Mouse (Mus musculus): ENCODE measurements at regions not wholly inside any gene's neighbourhood (a gene's known extent, or its start where the extent isn't known, plus 50 kb on each side); places are given as distances from the start of the nearest gene placed in this dataset.

GRCm38 (mm10) chr14:123138743-123139705 is 155.2 kb upstream of the Tmtc4 start:
- Histone ChIP-seq H3K4me3 (no peak overlapping the region), H3K27ac (peak overlapping the region; percentile 85)
- DNase-seq (ENCODE audit: low spot score in 2 of 2): peak; percentile 14 to 29
- TF ChIP-seq CTCF (conservative IDR thresholded peaks at IDR 0.05): no peak

GRCm38 (mm10) chr14:123133979-123134378 is 150.1 kb upstream of the Tmtc4 start:
- no peak for TF ChIP-seq CTCF (conservative IDR thresholded peaks at IDR 0.05)
- H3K4me3 ChIP-seq: no peak overlapping the region
- no peak for DNase-seq (ENCODE audit: low spot score in 2 of 2)

DNA sequence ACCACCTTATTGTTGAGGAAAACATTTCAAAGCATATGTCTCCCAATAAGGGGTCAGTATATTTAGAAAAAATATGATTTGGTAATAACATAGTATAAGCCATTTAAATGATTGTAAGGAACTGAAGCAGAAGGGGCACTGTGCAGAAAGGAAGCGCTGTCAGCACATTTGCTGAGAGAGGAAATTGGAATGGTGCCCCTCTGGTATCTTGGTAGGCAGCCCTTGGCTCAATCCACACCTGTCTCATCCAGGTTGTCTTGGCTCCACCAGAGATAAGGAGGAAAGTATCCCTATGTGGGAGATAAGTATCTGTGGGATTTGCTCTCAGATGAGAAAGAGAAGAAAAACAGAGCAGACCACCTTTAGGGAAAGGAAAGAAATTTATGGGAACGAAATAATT is 136.5 kb upstream of the Tmtc4 start:
- TF ChIP-seq CTCF (conservative IDR thresholded peaks at IDR 0.05): no peak
- Histone ChIP-seq H3K4me3 (no peak overlapping the region), H3K27ac (no peak overlapping the region)
- no peak for DNase-seq (ENCODE audit: low spot score in 2 of 2)

More at GRCm38 (mm10) chr14:123133979-123134378, 150.1 kb upstream of the Tmtc4 start:
- H3K27ac ChIP-seq: no peak overlapping the region

DNA sequence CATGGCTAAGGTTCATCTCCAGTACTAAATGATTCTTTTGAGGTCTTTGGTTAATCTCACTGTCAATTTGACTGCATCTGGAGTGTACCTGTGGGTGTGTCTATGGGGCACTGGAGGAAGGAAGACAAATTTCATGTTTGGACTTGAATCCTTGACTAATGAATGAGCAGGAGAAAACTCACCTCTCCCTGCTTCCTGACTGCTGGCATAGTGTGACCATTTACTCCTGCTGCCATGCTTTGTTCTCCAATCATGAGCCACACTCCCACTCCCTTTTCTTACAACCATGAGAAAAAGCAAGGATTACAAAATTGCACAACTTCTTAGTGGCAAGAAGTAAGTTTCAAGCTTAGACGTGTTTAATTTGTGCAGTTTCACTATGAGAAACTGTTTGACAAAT is 132.5 kb upstream of the Tmtc4 start:
- DNase-seq (ENCODE audit: low spot score in 2 of 2): no peak
- Histone ChIP-seq H3K4me3 (no peak overlapping the region), H3K27ac (no peak overlapping the region)
- TF ChIP-seq CTCF (conservative IDR thresholded peaks at IDR 0.05): no peak

GRCm38 (mm10) chr14:123110533-123110932 is 126.7 kb upstream of the Tmtc4 start:
- no peak overlapping the region for H3K4me3 ChIP-seq
- no peak overlapping the region for H3K27ac ChIP-seq
- TF ChIP-seq CTCF (conservative IDR thresholded peaks at IDR 0.05): no peak
- DNase-seq (ENCODE audit: low spot score in 2 of 2): no peak

DNA sequence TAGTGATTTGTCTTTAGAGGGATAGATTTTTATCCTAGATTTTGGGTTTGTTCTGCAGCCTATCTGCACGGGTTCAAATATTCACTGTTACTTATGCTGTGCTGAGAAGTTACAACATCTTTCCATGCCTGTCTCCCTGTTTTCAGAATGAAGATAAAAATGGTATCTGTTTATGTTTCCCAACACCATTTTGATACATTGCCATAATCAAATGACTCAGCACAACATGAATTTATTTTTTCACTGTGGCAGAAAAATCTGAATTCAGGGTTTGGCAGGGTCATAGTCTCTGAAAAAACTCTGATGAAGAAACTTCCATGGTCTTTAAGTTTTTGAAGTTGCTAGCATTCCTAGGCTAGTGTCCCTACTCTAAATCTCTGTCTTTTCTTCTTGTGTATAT is 116.5 kb upstream of the Tmtc4 start:
- no peak for DNase-seq (ENCODE audit: low spot score in 2 of 2)
- TF ChIP-seq CTCF (conservative IDR thresholded peaks at IDR 0.05): no peak
- Histone ChIP-seq H3K4me3 (no peak overlapping the region), H3K27ac (no peak overlapping the region)

DNA sequence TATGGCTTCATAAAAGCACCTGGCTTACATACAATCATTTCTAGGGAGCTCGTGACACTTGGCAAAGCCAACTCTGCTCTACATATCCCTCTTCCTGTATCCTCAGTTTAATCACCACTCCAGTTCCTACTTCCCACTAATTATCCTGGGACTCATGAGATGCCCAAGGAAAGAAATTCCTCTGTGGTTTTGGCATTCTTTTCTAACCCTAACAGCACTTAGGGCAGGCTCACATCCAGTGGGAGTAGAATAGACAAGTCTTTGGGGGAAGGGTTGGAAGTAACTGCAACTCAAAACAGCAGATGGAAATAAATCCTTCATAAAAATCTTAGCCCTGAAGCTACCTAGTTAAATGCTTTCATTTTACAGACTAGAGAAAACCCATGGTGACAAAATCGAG is 112.3 kb upstream of the Tmtc4 start:
- TF ChIP-seq CTCF (conservative IDR thresholded peaks at IDR 0.05): no peak
- DNase-seq (ENCODE audit: low spot score in 2 of 2): no peak
- no peak overlapping the region for H3K27ac ChIP-seq
- no peak overlapping the region for H3K4me3 ChIP-seq

GRCm38 (mm10) chr14:123082065-123082464 is 98.2 kb upstream of the Tmtc4 start:
- DNase-seq (ENCODE audit: low spot score in 2 of 2): no peak
- Histone ChIP-seq H3K4me3 (no peak overlapping the region), H3K27ac (no peak overlapping the region)
- TF ChIP-seq CTCF (conservative IDR thresholded peaks at IDR 0.05): no peak

DNA sequence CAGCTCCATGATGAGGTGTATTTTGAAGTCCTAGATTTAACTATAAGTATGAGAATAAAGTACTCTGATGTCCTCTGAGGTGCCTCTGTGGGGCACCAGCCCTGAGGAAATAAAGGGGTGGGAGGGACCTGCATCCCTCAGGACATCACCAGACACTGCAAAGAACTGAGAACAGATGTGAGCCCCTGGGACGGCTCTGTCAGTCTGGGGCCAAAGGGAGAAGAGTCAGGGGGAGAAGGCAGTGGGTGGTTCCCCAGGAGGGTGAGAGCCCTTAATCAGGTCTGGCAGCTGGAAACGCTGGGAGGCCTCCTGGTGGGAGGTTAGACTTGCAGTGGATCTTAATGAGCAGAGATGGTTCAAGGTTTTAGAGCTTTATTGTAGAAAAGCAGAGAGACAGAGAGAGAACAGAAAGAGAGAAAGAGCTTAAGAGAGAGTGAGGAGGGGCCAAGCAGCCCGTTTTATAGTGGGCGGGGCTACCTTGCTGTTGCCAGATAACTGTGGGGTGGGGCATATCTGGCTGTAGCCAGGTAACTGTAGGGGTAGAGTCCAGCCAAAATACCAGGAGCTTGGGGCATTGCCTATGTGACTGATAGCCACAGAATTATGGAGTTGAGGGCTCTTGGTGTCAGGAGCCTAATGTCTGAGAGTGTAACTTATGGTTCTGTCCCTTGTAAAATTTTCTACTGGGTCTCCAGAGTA is 97.3 kb upstream of the Tmtc4 start:
- H3K27ac ChIP-seq: no peak overlapping the region
- no peak for TF ChIP-seq CTCF (conservative IDR thresholded peaks at IDR 0.05)
- DNase-seq (ENCODE audit: low spot score in 2 of 2): no peak
- no peak overlapping the region for H3K4me3 ChIP-seq

GRCm38 (mm10) chr14:123079733-123080132 is 95.9 kb upstream of the Tmtc4 start:
- no peak for TF ChIP-seq CTCF (conservative IDR thresholded peaks at IDR 0.05)
- no peak overlapping the region for H3K4me3 ChIP-seq
- H3K27ac ChIP-seq: no peak overlapping the region
- DNase-seq (ENCODE audit: low spot score in 2 of 2): no peak

- Histone ChIP-seq H3K27ac (no peak overlapping the region), H3K4me3 (no peak overlapping the region)
- DNase-seq (ENCODE audit: low spot score in 2 of 2): no peak
- no peak for TF ChIP-seq CTCF (conservative IDR thresholded peaks at IDR 0.05)
Observed at GRCm38 (mm10) chr14:123078804-123079203, 95.0 kb upstream of the Tmtc4 start.

GRCm38 (mm10) chr14:123066344-123066743 is 82.5 kb upstream of the Tmtc4 start:
- no peak for DNase-seq (ENCODE audit: low spot score in 2 of 2)
- no peak for TF ChIP-seq CTCF (conservative IDR thresholded peaks at IDR 0.05)
- Histone ChIP-seq H3K27ac (no peak overlapping the region), H3K4me3 (no peak overlapping the region)

- TF ChIP-seq CTCF (conservative IDR thresholded peaks at IDR 0.05): no peak
- DNase-seq (ENCODE audit: low spot score in 2 of 2): no peak
- no peak overlapping the region for H3K27ac ChIP-seq
- peak overlapping the region; percentile 18; the same call in 1 of the 2 replicates for H3K4me3 ChIP-seq
Observed at GRCm38 (mm10) chr14:123065566-123065965, 81.7 kb upstream of the Tmtc4 start.

Measured in layer of hippocampus, adult 2 months (tissue).